ENCODE assay signal across 11 mouse cellular contexts in genomic region chr16:36941137-36941727, GRCm38 (mm10). TPM values are rescaled to one million over a fixed set of nuclear protein-coding genes. Genes with fewer than 3 reads are reported as not detected.
DNase-seq lines count a peak whose midpoint lies in the region; ATAC-seq lines count a peak whose summit lies in the region.
"Had no signal": no experiment of that assay in that cellular context is flagged by ENCODE, and none has a peak within 500 bp of the region (broad histone marks: within the 10 kb centered on the region; RNA-seq: fewer than 3 reads in every experiment).

No protein-coding gene starts in this region.

- no peak overlapping the region for H3K4me2 ChIP-seq in forebrain, embryonic 11.5 days (ENCODE audit: low read depth, low read length, severe bottlenecking)
- H3K4me2 ChIP-seq in forebrain, embryonic 16.5 days (ENCODE audit: low read length): no peak overlapping the region
- H3K4me2 ChIP-seq: liver, embryonic 15.5 days; neural tube, embryonic 13.5 days had no signal

- H3K27ac ChIP-seq in forebrain, embryonic 11.5 days (ENCODE audit: low read depth, low read length): no peak overlapping the region
- H3K27ac ChIP-seq in forebrain, embryonic 16.5 days (ENCODE audit: low read length): no peak overlapping the region
- H3K27ac ChIP-seq: liver, embryonic 15.5 days; neural tube, embryonic 13.5 days had no signal

- no peaks in the 10 kb centered on the region for H3K27me3 ChIP-seq in forebrain, embryonic 11.5 days (ENCODE audit: control insufficient read depth, insufficient read depth, low read length)
- H3K27me3 ChIP-seq in forebrain, embryonic 16.5 days (replicated peaks; ENCODE audit: control insufficient read depth, insufficient read depth, low read length): no peaks in the 10 kb centered on the region
- H3K27me3 ChIP-seq: liver, embryonic 15.5 days; neural tube, embryonic 13.5 days had no signal

- no peak overlapping the region for H3K4me3 ChIP-seq in forebrain, embryonic 11.5 days (ENCODE audit: low read depth, low read length)
- no peak overlapping the region for H3K4me3 ChIP-seq in forebrain, embryonic 16.5 days (replicated peaks; ENCODE audit: low read length)
- H3K4me3 ChIP-seq: liver, embryonic 15.5 days; neural tube, embryonic 13.5 days had no signal

- no peaks in the 10 kb centered on the region for H3K9me3 ChIP-seq in forebrain, embryonic 11.5 days (ENCODE audit: control insufficient read depth, low read length)
- no peaks in the 10 kb centered on the region for H3K9me3 ChIP-seq in forebrain, embryonic 16.5 days (ENCODE audit: control insufficient read depth, low read length)
- H3K9me3 ChIP-seq: liver, embryonic 15.5 days; neural tube, embryonic 13.5 days had no signal

- DNase-seq in forebrain, embryonic 11.5 days (ENCODE audit: low spot score): peak; percentile 24
- peak; percentile 26 for DNase-seq in retina, postnatal 1 day
- DNase-seq in retina, embryonic 14.5 days (ENCODE audit: low spot score): no peak
- DNase-seq in thymus, postnatal 36 days: peak; percentile 35 to 43
- DNase-seq in cerebellum, postnatal 25 days: no peak
- DNase-seq in urinary bladder, postnatal 14 days (ENCODE audit: low spot score): no peak

- no peaks in the 10 kb centered on the region; the same call in 1 of the 2 replicates for H3K4me1 ChIP-seq in forebrain, embryonic 11.5 days (replicated peaks; ENCODE audit: control insufficient read depth, insufficient read depth, low read length)
- 0 out of 2 replicates have a peak, but pooled peaks cover 6% of the 10 kb centered on the region for H3K4me1 ChIP-seq in forebrain, embryonic 16.5 days (replicated peaks; ENCODE audit: control insufficient read depth, insufficient read depth, low read length)
- H3K4me1 ChIP-seq: neural tube, embryonic 13.5 days had no signal

- 86% methylated on average over 6 of the region's 6 CpGs for WGBS in forebrain, embryonic 11.5 days
- WGBS in forebrain, embryonic 16.5 days: 76% methylated on average over 6 of the region's 6 CpGs

- no peak overlapping the region for H3K9ac ChIP-seq in forebrain, embryonic 11.5 days (ENCODE audit: low read length)
- no peak overlapping the region for H3K9ac ChIP-seq in forebrain, embryonic 16.5 days (replicated peaks; ENCODE audit: low read depth, low read length)
- H3K9ac ChIP-seq: liver, embryonic 15.5 days; neural tube, embryonic 13.5 days had no signal

- no peak for ATAC-seq in forebrain, embryonic 11.5 days (replicated peaks; ENCODE audit: low FRiP score)
- ATAC-seq in forebrain, embryonic 16.5 days: no peak
- peak; percentile 89 to 92 for ATAC-seq in hematopoietic stem cell, adult 5-6 weeks (replicated peaks in 1 of 2; ENCODE audit: insufficient read depth in 1 of 2, low FRiP score in 2 of 2, low TSS enrichment in 1 of 2, low read depth in 1 of 2, poor library complexity in 2 of 2, severe bottlenecking in 2 of 2)

- no peaks in the 10 kb centered on the region for H3K36me3 ChIP-seq in forebrain, embryonic 11.5 days (ENCODE audit: control insufficient read depth, insufficient read depth, low read length)
- H3K36me3 ChIP-seq in forebrain, embryonic 16.5 days (ENCODE audit: control insufficient read depth, insufficient read depth): no peaks in the 10 kb centered on the region
- H3K36me3 ChIP-seq: liver, embryonic 15.5 days; neural tube, embryonic 13.5 days had no signal

RNA-seq across cellular contexts. Expression of gene Hcls1, which starts 6.4 kb away (rescaled TPM):
- 0.88 and 1.0 TPM in 2 replicates for polyA plus RNA-seq in forebrain, embryonic 11.5 days (2014; fragmentation: Nextera tagmentation; extraction: Ambion mirVana)
- 1.4 and 2.3 TPM in 2 replicates for polyA plus RNA-seq in forebrain, embryonic 16.5 days (2015; fragmentation: Nextera tagmentation; extraction: Ambion mirVana)
- total RNA-seq in hematopoietic stem cell, adult 5-6 weeks (2017): 222 and 289 TPM in 2 replicates
- polyA plus RNA-seq: C2C12 had no signal

RNA-seq across cellular contexts. Expression of gene Fbxo40, which starts 49.0 kb away (rescaled TPM):
- 0.11 TPM in 1 of 2 replicates, not detected in the other for polyA plus RNA-seq in forebrain, embryonic 11.5 days (2014; fragmentation: Nextera tagmentation; extraction: Ambion mirVana)
- 0.08 and 0.15 TPM in 2 replicates for polyA plus RNA-seq in forebrain, embryonic 16.5 days (2015; fragmentation: Nextera tagmentation; extraction: Ambion mirVana)
- total RNA-seq in hematopoietic stem cell, adult 5-6 weeks (2017): 0.25 and 1.6 TPM in 2 replicates

Comparison
In these comparisons a context has a peak if more than half of its experiments do, and no peak if none do; other contexts are left out.
1. DNase-seq: peak in forebrain, embryonic 11.5 days (single experiment), retina, postnatal 1 day (single experiment) and thymus, postnatal 36 days (2 of 2); none in retina, embryonic 14.5 days (single experiment), cerebellum, postnatal 25 days (0 of 2) and urinary bladder, postnatal 14 days (single experiment).
2. ATAC-seq: peak in hematopoietic stem cell, adult 5-6 weeks (2 of 2); none in forebrain, embryonic 11.5 days (single experiment) and forebrain, embryonic 16.5 days (single experiment).